Mouse (Mus musculus) spleen, adult 2 months (tissue): Measurements from ENCODE around the gene Aktip. TPM values are rescaled to one million over a fixed set of nuclear protein-coding genes. Genes with fewer than 3 reads are reported as not detected.

ENCODE experiments used
- DNase-seq, 2 experiments: peaks; one replicate each; pipeline versions ENCODE4 v3.0.0 to v3.0.0-alpha.2; 2012 to 2021; ENCODE audit warnings: low spot score in 2 of 2, low read depth in 1 of 2
- H3K27ac ChIP-seq: fragments of 200-500 bp; 2 replicates; pipeline ENCODE4 v1.5.1; 2012; ENCODE audit warnings: low read length, inconsistent platforms; ENCODE audit not compliant: insufficient read depth
- H3K27me3 ChIP-seq: fragments of 200-500 bp; 2 replicates; pipeline ENCODE4 v1.6.1; 2012; ENCODE audit warnings: mild to moderate bottlenecking, moderate library complexity, low read length, inconsistent platforms; ENCODE audit not compliant: control insufficient read depth, insufficient read depth
- H3K36me3 ChIP-seq: fragments of 200-500 bp; 2 replicates; pipeline ENCODE4 v1.6.1; 2012; ENCODE audit warnings: mild to moderate bottlenecking, low read length, inconsistent platforms; ENCODE audit not compliant: control insufficient read depth, insufficient read depth
- H3K4me1 ChIP-seq: fragments of 200-500 bp; 2 replicates; pipeline ENCODE4 v1.6.1; 2011; ENCODE audit warnings: inconsistent platforms; ENCODE audit not compliant: control insufficient read depth, insufficient read depth, insufficient read length
- H3K4me3 ChIP-seq: fragments of 200-500 bp; 2 replicates; pipeline ENCODE4 v1.5.1; 2011; ENCODE audit warnings: mild to moderate bottlenecking, inconsistent platforms; ENCODE audit not compliant: insufficient read depth, insufficient read length; ENCODE audit errors: extremely low read depth
- CTCF ChIP-seq: fragments of 200-500 bp; IDR thresholded peaks from 2 replicates; pipeline ENCODE4 v1.5.1; 2011; ENCODE audit warnings: mild to moderate bottlenecking, inconsistent platforms; ENCODE audit not compliant: insufficient read depth, insufficient read length, insufficient replicate concordance; ENCODE audit errors: extremely low read depth
- POLR2A ChIP-seq: fragments of 200-500 bp; IDR thresholded peaks from 2 replicates; pipeline ENCODE4 v1.6.1; 2011; ENCODE audit warnings: low read depth, low read length, inconsistent platforms
- WGBS: fragments of 180-500 bp; shearing (Covaris S2); methylation state at CpG from one replicate; pipeline ENCODE4 v1.1.7; 2018; 5-methylcytosine and 5-hydroxymethylcytosine counted together
- polyA plus RNA-seq: library from polyadenylated mRNA; depleted of rRNA; stranded (reverse); fragments of >200 nt; gene quantifications from 2 replicates; pipeline ENCODE4 v1.2.3, GENCODE M21; 2012

Gene Aktip
- polyA plus RNA-seq, 1 experiment = 9.6 TPM

DNA sequence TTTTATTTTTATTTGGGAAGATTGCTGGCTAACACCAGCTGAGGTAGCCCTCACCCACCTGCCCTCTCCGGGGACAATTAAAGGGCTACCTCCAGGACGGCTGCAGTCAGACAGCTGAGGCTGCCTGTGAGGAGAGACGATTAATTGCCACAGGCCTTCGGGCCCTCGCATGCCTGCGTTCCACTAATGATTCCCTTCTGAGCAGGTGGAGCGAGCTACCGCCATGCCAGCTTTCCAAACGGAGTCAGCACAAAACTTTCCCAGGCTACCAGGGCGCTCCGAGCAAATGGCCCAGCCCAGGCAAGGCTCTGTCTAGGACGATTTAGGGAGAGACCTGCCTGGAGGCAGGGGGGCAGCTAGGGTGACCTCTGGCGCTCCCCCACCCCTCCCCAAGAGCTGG, 28.2 kb downstream of the Aktip start:
- no peak for DNase-seq
- 86% methylated on average over 13 of the region's 13 CpGs for WGBS

DNA sequence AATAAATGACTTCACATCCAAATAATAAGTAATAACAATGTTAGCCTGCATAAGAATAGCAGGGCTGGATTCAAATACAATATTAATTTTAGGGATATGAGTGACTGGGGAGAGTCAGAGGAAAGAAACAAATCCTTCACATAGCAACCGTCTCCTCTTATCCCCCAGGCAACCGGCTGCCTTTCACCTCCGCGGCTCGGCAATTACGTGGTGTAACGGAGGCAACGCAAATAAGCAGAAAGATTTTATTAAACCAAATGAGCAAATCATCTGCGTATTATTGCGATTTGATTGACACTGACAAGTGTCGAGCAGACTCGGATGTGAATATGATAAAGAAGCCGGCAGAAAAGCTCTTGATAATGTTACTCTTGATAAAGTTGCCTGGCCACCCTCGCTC, 28.9 kb downstream of the Aktip start:
- H3K27me3 ChIP-seq = no peaks in the 10 kb centered on the region
- no peak for DNase-seq
- TF ChIP-seq POLR2A = no peak
- TF ChIP-seq CTCF = no peak
- H3K4me3 ChIP-seq = no peak overlapping the region
- WGBS = 95% methylated on average over 14 of the region's 14 CpGs
- no peaks in the 10 kb centered on the region for H3K4me1 ChIP-seq
- no peak overlapping the region for H3K27ac ChIP-seq
- H3K36me3 ChIP-seq = no peaks in the 10 kb centered on the region

More for the DNA sequence above, 28.2 kb downstream of the Aktip start:
- no peaks in the 10 kb centered on the region for H3K36me3 ChIP-seq
- H3K4me3 ChIP-seq = no peak overlapping the region
- no peaks in the 10 kb centered on the region for H3K4me1 ChIP-seq
- no peak for TF ChIP-seq POLR2A
- no peak for TF ChIP-seq CTCF
- H3K27me3 ChIP-seq = no peaks in the 10 kb centered on the region
- no peak overlapping the region for H3K27ac ChIP-seq

DNA sequence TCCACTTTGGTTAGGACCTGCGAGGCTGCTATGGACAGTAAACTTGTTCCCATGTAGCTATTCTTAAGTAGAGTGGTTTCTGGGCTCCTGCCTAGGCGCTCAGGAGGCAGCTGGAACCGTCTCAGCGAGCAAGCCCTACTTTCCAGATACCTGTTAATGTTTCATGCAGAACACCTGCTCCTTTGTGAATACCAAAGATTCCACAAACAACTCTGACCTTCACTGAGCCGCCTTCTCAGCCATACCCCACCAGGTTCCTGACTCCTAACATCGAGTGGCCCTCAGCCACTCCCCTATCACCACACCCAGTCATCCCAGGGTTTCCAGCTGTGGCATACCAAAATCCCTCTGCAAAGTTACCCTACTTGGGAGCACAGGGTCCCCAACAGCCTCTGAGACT, 29.6 kb downstream of the Aktip start:
- no peak overlapping the region for H3K27ac ChIP-seq
- no peak overlapping the region for H3K4me3 ChIP-seq
- no peak for TF ChIP-seq POLR2A
- no peak for TF ChIP-seq CTCF
- H3K4me1 ChIP-seq = no peaks in the 10 kb centered on the region
- DNase-seq = no peak
- 85% methylated on average over 6 of the region's 6 CpGs for WGBS
- no peaks in the 10 kb centered on the region for H3K27me3 ChIP-seq
- no peaks in the 10 kb centered on the region for H3K36me3 ChIP-seq

DNA sequence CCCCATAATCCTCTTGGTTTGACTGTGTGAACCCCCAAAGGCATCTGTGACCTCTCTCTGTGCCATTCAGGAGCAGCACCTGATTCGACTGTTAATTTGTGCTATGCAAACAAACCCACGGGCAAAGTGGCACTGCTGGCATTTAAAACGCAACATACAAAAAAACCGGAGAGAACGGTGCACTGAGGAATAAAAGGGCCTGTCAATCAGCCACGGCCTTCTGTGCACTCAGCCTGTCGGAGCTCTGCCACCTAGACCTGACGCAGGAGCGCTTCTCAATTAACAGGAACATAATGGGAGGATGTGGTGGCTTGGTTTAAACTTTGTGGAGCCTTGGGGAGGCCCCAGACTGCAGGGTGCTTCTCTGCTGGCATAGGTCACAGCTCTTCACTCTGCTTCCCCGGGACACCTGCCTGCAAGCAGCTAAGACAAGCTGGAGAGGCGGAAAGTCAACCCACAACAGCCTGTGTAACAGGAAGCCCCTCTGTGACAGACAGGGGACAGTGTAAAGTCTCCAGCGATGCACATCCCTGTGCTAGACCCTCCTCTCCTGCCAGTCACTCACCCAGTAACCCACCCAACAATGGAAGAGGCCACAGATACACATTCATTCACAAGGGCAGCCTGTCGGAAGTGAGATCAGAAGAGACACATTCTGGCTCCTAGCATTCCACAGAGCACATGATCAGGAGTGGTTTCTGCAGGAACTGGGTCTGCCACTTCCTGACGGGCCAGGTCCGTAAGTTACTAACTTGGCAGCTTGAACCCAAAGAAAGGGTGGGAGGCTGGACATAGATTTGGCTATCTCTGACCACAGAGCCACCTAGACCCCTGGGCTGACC, 39.6 kb downstream of the Aktip start:
- 23% methylated on average over 15 of the region's 15 CpGs for WGBS
- Histone ChIP-seq H3K36me3 (no peaks in the 10 kb centered on the region), H3K27me3 (no peaks in the 10 kb centered on the region), H3K4me1 (no peaks in the 10 kb centered on the region), H3K27ac (no peak overlapping the region), H3K4me3 (no peak overlapping the region)
- DNase-seq = no peak
- no peak for TF ChIP-seq CTCF
- no peak for TF ChIP-seq POLR2A

DNA sequence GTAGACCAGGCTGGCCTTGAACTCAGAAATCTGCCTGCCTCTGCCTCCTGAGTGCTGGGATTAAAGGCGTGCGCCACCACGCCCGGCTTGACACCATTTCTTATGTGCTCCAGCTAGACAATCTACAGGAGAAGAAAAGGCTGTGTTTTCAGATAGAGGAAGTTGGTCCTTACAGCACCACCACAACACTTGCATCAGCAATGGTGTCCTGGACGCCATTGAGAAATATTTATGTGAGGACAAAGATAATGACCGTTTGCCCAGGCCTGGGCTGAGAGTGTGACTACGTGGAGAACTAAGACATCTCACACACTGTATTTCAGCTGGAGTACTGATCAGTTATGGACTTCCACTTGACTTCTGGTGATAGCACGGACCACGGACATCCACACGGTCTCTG, 41.2 kb downstream of the Aktip start:
- Histone ChIP-seq H3K36me3 (no peaks in the 10 kb centered on the region), H3K4me3 (no peak overlapping the region), H3K27me3 (no peaks in the 10 kb centered on the region), H3K27ac (no peak overlapping the region), H3K4me1 (no peaks in the 10 kb centered on the region)
- TF ChIP-seq CTCF (no peak), POLR2A (no peak)
- DNase-seq = no peak
- 89% methylated on average over 10 of the region's 10 CpGs for WGBS

DNA sequence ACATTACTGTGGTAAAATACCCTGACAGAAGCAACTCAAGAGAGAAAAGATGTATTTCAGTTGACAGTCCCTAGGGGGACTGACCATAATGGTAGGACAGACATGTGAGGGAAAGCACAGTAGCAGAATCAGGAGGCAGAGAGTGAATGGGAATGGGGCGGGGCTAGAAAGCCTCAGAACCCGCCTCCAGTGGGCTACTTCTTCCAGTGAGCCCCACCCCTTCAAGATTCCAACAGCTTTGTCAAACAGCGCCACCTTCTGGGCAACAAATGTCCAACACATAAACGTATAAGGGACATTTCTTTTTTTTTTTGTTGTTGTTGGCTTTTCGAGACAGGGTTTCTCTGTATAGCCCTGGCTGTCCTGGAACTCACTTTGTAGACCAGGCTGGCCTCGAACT, 45.2 kb downstream of the Aktip start:
- no peaks in the 10 kb centered on the region for H3K4me1 ChIP-seq
- H3K36me3 ChIP-seq = no peaks in the 10 kb centered on the region
- no peak for DNase-seq
- 62% methylated on average over 6 of the region's 6 CpGs for WGBS
- H3K4me3 ChIP-seq = no peak overlapping the region
- H3K27me3 ChIP-seq = no peaks in the 10 kb centered on the region
- no peak overlapping the region for H3K27ac ChIP-seq
- TF ChIP-seq CTCF = no peak
- TF ChIP-seq POLR2A = no peak

DNA sequence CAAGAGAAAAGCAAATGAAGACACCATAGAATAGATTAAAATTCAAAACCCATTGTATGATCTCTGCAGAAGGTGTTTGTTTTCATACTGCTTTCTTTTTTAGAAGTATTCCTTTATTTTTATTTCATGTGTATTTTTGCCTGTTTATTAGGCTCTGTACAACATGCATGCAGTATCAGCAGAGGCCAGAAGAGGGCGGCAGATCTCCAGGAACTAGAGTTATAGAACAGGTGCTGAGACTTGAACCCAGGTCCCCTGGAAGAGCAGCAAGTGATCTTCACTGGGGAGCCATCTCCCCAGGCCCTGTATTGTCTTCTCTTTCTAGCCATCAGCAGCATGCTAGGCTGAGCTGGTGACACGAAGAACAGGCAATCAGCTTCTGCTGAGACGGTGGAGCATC, 45.9 kb downstream of the Aktip start:
- no peak overlapping the region for H3K4me3 ChIP-seq
- no peaks in the 10 kb centered on the region for H3K4me1 ChIP-seq
- H3K36me3 ChIP-seq = no peaks in the 10 kb centered on the region
- DNase-seq = no peak
- H3K27ac ChIP-seq = no peak overlapping the region
- TF ChIP-seq POLR2A (no peak), CTCF (no peak)
- 82% methylated on average over 3 of the region's 3 CpGs for WGBS
- H3K27me3 ChIP-seq = no peaks in the 10 kb centered on the region
